Mouse (Mus musculus) hindlimb bud, embryonic 11.5 days (tissue): ENCODE results near the gene Osbp2.
"Not testable (repeated sequence)": the region's sequence is repeated elsewhere in the genome, so short reads cannot be mapped to it uniquely, and the experiment has no call there.

Experiments used
- DNase-seq: peaks from one replicate; pipeline ENCODE4 v3.0.0-alpha.2; 2012; ENCODE audit warnings: low read depth, low spot score; ENCODE audit errors: extremely low spot score

The Osbp2 gene

DNA sequence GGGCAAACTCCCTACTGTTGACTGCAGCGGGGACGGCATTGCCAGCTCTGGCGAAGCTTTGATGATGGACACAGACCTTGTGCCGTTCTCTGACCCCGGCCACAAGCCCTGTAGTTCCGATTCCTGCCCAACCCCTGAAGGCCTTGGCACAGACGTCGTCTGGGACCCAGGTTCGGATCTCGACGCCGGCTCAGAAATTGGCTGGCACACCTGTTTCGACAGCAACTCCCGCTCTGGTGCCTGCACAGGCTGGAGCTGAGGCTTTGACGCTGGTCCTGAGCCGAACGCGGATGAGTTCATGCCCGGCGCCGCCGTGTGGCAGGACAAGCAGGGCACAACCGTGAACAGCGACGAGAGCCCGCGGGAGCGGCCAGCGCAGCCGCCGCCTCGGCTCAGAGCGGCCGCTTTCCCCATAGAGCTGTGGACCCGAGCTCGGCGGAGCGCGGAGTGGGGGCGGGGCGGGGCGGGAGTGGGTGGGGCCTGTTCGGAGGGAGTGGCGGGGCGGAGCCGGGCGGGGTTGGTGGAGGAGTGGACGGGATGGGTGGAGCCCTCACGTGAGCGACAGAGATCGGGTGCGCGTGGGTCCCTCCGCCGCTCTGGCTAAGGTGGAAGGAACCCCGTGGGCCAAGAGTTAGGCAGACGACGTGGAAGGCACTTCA lies at the start of gene Osbp2:
Gene Osbp2, minus strand, starts transcription at position 450 of the 659 bp plus-strand sequence.
- no peak for DNase-seq

DNA sequence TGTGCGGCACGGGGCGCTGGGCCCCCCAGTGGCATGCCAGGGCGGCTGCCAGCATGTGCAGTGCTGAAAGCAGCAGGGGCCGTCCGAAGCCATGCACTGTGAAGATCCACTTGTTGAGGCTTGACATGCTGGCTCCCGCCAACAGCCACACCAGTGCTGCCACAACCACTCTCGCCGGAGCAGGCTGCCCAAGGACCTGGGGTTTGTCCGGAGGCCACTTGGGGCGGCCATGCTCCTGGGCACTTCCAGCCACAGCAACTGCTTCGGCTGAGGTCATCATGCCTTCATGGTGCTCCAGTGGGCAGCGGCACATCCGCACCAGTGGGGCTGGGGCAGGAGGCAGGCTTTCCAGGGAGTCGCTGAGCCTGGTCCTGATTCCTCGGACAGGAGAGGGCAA lies 49.2 kb upstream of the Osbp2 start:
- no peak for DNase-seq

DNA sequence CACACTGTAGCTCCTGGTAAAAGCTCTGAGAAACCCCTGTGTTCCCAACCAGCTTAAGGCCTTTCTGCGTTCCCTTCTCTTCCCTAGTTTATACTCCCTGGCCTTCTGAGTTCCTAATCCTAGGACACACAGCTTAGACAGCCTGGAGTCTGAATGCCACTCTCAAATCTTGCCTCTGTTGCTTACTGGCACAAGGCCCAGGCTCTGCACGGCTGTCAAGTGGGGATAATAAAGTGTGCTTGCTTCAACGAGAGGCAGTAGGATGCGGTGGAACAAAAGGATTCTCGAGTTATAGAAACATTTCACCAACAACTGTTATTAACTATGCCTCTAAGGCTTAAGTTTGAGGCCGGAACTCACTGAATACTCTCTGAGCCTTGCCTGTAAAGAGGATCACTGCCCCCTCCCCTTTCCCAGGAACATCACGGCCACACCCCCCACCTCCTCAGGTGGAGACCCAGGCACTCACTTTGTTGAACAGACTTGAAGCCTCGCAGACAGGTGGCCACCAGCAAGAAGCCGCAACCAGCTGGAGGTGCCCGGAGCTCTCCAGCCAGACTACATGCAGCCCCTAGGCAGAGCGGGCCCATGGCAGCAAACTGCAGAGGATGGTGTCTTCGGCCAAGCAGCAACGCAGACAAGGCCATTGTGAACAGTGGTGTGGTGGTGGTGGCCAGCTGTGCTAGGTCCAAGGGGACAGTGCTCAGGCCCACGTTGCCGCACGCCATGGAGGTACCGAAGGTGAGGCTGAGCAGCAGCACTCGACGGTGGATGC lies 48.6 kb upstream of the Osbp2 start:
- no peak for DNase-seq

DNA sequence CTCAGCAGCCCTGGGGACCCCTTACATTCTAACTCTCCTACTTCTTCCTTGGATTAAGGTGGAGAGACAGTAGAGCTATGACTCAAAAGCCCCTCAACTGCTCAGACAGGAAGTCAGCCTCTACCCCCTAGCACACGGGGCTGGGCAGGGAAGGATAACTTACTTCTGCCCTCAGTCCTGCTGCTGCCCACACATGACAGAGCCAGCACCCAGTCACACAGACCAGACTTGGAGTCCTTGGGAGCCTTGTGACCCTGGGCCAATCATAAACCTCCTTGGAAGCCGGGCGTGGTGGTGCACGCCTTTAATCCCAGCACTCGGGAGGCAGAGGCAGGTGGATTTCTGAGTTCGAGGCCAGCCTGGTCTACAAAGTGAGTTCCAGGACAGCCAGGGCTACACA lies 47.7 kb upstream of the Osbp2 start:
- not testable (repeated sequence) for DNase-seq

DNA sequence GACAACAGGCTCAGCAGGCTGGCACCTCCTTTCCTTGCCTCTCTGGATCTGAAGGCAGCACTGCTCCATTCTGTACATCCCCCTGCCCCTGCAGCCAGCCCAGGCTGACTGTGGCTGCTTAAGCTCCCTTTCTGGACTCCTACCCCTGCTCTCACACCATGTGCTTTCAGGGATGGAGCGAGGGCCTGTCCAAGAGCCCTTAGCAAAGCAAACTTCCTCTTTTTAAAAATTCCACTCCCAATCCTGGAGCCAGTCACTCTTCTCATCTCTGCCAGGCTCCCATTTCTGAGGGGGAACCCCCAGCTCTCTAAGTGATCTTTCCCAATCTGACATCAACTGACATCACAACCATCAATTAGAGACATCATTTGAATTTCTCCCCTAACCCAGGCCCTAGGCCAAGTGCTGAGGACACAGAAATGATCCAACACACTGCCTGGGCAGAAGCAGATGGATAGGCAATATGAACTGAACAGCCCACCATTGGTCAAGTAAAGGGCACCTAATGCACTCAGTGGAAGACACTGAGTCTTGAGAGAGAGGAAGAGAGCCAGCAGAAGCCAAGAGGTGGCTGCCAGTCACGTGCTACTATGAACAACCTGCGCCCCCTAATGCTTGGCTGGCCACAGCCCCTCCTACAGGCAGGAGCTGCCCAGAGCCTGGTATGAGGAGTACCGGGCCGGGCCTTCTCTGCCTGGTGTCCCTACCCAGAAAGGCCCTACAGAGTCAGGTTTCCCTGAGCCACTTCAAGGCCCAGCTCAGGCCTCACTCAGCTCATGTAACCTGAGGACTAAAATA lies 47.0 kb upstream of the Osbp2 start:
- no peak for DNase-seq

DNA sequence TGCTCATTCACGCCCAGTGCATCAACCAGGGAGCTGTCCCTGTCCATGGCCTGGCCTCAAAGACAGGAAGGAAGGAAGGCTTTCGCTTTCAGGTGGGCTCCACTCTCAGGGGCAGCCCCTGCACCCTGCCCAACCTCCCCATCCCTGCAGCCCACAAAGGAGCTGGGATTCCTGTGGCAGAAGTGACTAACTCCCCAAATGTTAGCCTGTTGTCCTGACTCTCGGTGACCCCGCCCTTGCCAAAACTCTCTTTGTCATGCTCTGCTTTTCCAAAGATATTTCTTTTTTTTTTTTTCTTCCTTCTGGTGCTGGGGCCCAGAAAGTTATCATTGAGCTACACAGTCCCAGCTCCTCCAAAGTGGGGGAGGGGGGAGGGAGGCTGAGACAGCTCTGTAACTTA lies 45.5 kb upstream of the Osbp2 start:
- DNase-seq: no peak

DNA sequence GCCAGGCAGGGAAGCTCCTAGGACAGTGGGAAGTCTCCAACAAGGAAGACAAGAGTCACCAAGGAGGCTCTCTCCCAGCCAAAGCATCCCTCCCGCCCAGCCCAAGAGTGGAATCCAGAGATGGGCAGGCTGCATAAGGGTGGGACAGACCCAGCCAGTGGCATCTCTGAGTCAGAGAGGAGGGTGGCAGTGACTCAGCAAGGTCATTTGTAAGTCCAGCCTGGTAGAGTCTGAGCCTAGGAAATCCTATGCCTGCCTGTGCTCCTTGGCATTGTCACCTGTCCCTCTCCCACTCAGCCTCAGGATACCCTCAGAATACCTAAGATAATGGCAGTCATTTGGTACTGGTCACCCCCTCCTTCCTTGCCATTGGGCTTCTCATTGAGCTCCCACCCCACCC lies 41.7 kb upstream of the Osbp2 start:
- no peak for DNase-seq

DNA sequence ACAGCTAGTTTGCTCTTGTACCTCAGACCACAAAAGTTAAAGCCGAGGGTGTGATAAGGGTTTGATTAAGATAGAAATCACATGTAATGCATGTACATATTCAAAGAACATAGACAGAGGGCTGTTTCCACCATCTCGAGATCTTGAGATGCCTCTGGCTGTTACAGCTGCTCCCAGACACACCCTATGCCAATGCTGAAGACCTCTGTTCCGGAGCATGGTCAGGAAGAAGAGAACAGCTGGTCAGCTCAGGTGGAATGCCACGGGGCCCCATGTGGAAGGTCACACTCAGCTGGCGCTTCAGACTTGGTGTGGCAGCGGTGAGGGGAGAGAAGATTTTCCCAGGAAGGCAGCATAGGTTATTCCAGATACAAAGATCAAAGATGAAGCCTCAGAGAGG lies 41.0 kb upstream of the Osbp2 start:
- no peak for DNase-seq

DNA sequence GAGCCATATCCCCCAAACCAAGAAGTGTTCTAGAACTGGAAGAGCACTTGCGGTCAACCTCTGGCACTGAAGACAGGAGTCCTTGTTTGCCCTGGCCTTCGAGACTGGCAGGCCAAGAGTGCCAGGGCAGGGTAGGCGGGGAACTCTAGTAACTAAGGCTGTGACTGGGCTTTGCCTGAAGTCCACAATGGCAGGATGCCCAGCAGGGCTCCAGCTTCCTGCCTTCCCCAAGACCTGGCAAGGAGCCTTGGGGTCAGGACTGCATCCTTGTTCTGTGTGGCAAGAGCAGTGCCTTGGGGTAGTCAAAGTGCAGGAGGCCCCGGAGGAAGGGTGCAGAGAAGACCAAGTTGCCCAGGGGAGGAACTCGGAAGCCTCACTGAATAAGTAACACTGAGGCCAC lies 39.3 kb upstream of the Osbp2 start:
- DNase-seq: no peak

DNA sequence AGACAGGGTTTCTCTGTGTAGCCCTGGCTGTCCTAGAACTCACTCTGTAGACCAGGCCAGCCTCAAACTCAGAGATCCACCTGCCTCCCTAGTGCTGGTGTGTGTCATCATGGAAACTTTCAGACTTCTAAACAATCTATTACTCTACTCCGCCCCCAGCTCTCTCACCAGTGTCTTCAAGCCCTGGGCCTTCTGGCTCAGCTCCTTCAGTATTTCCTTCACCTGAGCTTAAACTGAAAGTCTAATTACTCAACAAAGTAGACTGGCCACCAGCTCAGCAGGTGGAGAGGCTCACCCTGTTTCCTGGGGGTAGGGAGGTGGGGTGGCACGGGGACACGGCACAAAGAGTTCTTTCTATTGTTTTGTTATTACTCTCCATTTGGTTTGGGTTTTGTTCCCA lies 38.8 kb upstream of the Osbp2 start:
- no peak for DNase-seq

DNA sequence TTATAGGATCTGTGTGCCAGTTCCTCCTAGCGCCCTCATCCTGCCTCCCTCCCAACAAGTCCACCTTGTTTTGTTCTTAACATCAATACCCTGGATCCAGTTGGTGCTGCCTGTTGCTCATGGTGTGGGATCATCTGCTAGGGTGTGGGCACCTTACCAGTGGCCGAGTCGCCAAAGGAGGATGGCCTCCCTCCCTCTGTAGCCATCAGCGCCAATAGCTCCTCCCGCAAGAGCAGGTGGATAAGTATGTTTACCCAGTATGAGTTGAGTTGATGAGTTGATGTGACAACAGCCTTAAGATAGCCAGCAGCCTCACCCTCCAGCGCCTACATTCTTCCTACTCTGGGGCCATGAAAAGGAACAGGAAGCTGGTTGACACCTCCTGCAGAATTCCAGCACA lies 36.6 kb upstream of the Osbp2 start:
- DNase-seq: no peak

DNA sequence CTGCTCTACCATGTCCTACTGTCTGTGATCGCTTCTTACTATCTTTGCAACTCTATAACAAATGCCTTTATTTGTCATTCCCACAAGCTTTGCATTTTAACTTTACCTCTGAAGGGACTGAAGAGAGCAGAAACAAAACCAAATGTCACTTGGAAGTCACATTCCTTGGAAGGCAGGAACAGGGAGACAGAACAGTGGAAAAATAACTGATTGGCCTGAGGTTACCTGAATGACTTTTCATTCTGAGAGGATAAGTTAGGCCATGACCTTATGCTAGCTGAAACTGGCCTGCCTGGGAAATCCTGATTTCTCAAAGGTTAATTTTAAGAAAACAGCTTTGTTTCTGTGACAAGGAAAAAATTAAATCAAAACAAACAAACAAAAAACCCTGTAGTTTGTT lies 32.2 kb upstream of the Osbp2 start:
- DNase-seq: no peak

DNA sequence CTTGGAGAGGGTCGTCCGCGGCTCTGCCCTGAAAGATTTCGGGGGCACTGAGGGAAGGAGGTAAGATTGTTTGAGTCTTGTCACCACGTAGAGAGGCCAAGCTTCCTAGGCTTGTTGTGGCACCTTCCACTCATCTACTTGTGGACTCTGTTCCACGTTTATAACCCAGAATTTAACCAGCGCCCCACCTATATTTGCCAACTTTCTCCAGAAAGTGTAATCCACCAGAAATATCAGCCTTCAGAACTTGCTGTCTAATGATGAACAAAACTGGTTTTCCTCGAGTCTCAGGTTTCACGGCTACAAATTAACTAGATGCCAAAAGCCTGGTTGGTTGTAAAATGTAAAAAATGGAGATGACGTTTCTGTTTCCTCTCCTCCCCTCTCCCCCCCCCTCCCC lies 31.8 kb upstream of the Osbp2 start:
- DNase-seq: peak; percentile 39

DNA sequence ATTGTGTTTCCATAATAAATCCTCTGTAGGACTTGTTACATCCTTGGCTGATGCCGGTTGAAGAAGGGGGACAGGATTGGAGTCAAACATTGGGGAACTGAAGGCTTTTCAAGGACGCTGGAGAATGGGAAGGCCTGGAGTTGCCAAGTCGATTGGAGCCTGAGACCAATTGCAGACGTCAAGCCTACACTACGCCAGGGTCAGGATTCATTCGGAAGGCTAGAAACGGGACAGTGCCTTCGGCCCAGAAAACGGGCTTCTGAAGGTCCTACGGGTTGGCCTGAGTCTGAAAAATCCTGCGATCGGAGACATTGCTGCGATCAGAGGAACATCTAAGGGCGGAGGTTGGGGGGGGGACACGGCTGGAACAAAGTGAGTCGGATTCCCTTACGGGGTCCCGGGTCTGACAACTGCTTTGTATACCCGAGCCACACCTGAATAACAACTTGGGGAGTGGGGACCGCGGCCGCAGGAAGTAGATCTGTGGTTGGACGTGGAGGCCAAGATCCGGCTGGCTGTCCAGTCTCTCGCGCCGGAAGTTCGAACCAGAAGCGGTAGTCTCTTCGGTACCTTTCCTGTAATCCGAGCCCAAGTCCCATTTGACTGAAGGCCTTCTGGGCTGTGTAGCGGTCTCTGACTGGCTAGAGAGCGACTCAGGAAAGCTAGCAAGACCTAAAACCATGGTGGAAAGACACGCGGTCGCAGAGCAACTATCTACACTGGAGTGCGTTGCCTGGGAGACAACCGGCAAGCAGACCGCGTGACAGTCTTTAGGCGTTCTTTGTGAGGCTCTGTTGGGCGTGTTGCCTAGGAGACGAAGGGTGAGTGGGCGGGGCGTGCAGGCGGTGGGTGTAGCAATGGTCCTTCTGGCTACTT lies 30.9 kb upstream of the Osbp2 start, which contains the start of the genes 4921536K21Rik and Dusp18:
Gene 4921536K21Rik, minus strand, starts transcription at position 693 of the 876 bp plus-strand sequence.
Gene Dusp18, plus strand, starts transcription at position 835 of the 876 bp plus-strand sequence.
- DNase-seq: peak; percentile 85

DNA sequence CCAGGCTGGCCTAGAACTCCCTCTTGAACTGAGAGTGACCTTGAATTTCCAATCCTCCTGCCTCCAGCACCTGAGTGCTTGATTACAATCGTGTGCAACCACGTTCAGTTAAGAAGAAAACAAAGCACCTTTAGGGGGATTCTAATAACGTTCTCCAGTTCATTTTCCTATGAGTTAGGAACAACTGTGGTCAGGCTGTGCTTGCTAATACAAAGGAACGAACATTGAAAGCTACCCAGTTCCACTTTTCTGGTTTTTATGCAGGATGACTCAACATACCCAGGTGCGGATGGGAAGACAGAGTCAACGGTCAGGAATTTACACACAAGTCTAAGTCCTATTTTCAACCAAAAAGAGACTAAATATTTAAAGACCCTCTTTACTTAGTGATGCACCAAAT lies 30.3 kb upstream of the Osbp2 start:
- no peak for DNase-seq

DNA sequence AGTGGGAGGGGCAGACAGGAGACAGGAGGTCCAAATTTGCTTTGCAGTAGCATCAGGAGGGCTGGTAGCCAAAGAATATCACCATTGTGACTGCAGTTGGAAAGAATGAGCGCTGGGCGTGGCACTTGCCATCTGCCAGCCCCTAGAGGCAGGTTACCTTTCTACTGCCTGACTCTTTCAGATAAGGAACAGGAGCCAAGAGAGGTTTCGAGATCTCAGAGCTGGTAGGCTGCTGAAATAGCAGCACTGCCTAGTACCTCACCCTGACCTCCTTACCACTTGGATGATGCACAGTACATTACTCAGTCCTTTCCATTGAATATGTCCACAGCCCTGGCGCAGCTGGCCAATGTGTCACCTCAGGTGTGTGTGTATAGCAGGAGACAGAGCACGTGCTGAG lies 23.6 kb upstream of the Osbp2 start:
- no peak for DNase-seq

DNA sequence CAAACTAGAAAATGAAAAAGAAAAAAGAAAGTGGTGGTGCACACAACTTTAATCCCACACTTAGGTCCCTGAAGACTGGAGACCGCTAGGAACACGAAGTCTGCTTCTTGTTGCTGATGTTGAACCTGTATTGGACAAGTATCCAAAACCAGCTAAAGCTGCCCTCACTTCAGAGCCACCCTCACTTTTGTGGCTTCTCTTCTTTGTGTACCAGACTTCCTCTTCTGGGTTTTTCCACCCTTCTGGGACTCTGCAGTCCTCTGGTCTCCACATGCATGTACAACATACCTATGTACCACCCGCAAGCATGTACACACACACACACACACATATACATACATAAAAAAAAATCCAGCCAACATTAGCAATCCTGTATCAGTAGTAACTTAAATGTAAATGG lies 20.0 kb upstream of the Osbp2 start:
- no peak for DNase-seq

DNA sequence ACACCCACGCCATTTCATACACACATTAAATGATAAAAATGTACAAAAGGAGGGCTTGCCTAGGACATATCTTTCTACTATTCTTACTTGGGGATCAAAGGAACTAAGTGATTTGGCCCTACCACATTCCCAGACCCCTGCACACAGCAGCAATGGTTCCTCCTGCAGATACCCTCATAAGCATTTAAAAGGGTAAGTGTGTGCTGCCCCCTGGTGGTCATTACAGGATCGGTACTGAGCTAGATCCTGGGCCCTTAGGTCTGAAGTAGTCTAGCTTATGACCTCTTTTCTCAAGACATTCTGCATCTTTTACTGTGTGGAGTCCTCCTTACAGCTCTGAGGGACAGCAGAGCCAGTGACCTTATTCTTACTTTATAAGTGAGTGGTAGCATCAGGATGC lies 16.1 kb upstream of the Osbp2 start:
- DNase-seq: no peak

DNA sequence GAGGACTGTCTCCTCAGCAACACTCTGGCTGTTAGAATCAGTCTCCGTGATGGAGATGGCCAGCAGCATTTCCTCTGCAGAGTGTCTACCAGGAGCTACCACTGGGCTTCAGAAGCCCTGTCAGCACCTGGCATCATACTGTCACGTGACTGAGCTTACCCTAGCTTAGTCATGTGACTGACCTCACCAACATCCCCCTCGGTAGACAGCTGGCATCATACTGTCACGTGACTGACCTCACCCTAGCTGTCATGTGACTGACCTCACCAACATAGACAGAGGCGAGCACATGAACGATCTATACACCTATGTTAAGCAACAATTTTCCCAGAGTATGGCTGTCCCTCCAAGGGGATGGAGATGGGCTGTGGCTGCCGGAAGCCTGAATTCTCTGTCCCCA lies 15.0 kb upstream of the Osbp2 start:
- DNase-seq: no peak

DNA sequence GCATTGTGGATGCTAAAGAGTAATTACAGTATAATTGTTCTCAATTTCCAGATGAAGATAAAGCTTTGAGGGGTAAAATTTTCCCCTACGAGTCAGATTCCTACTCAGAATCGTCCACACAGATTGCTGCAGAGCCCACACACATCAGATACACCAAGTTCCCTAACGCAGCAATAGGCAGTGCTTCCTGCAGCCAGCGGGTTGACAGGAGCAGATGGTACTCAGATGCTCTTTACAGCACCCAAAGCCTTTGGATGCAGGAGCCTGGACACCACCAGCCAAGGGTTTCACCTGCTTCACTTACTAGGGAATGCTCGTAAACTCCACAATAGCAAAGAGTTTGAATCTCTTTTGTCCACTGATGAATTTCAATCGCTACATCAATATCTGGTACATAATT lies 12.7 kb upstream of the Osbp2 start:
- no peak for DNase-seq

DNA sequence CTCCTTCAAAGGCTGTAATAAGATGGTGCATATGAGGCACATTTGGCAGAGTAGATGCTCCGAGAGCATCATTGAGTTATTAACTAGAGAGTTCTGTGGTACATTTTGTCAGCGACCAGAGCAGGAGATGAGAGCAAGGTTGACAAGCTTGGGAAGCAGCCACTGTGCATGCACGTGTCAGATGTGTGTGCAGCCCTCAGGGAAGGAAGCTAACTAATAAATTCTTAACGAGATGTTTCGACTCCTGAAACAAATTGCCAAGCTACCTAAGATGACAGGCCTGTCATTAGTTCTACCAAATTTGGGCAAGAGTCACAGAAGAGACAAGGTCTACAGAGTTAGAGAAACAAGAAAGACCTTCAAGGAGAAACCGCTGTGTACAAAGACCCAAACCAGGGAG lies 640 bp upstream of the Osbp2 start:
- DNase-seq: no peak
